Mouse (Mus musculus) lung, postnatal 0 days (tissue): Measurements from ENCODE around the gene Sept5. TPM values are rescaled to one million over a fixed set of nuclear protein-coding genes. Genes with fewer than 3 reads are reported as not detected.

Experiments
- ATAC-seq: fragments of 200-750 bp; cut with Nextera tagmentation; 2 replicates; pipeline ENCODE4 v1.8.0; 2017; ENCODE audit warnings: moderate library complexity
- DNase-seq: peaks from one replicate; pipeline ENCODE4 v3.0.0-alpha.2; 2016; ENCODE audit warnings: low spot score
- H3K27ac ChIP-seq: fragments of 300-500 bp; sonication (generic); 2 replicates; pipeline ENCODE4 v1.5.1; 2014; ENCODE audit warnings: antibody characterized with exemption, mild to moderate bottlenecking, low read length, mixed read lengths
- H3K27me3 ChIP-seq: fragments of 300-500 bp; sonication (generic); replicated peaks from 2 replicates; pipeline ENCODE4 v1.6.1; 2014; ENCODE audit warnings: low read length, mixed read lengths; ENCODE audit not compliant: insufficient read depth
- H3K36me3 ChIP-seq: fragments of 300-500 bp; sonication (generic); 2 replicates; pipeline ENCODE4 v1.6.1; 2014; ENCODE audit warnings: low read length, mixed read lengths; ENCODE audit not compliant: insufficient read depth
- H3K4me1 ChIP-seq: fragments of 300-500 bp; sonication (generic); 2 replicates; pipeline ENCODE4 v1.6.1; 2014; ENCODE audit warnings: antibody characterized with exemption, low read depth, low read length, mixed read lengths; ENCODE audit not compliant: insufficient read depth
- H3K4me2 ChIP-seq: fragments of 300-500 bp; sonication (generic); replicated peaks from 2 replicates; pipeline ENCODE4 v1.6.1; 2014; ENCODE audit warnings: low read depth, mild to moderate bottlenecking, low read length, moderate library complexity, mixed read lengths
- H3K4me3 ChIP-seq: fragments of 300-500 bp; sonication (generic); 2 replicates; pipeline ENCODE4 v1.5.1; 2014; ENCODE audit warnings: low read depth, low read length
- H3K9ac ChIP-seq: fragments of 300-500 bp; sonication (generic); replicated peaks from 2 replicates; pipeline ENCODE4 v1.6.1; 2014; ENCODE audit warnings: low read depth, mild to moderate bottlenecking
- H3K9me3 ChIP-seq: fragments of 300-500 bp; sonication (generic); 2 replicates; pipeline ENCODE4 v1.6.1; 2016; ENCODE audit warnings: low read length, mixed read lengths
- CTCF ChIP-seq: IDR thresholded peaks from 2 replicates; pipeline ENCODE4 v1.5.1; 2016; ENCODE audit warnings: antibody characterized with exemption, mild to moderate bottlenecking
- EP300 ChIP-seq: IDR thresholded peaks from 2 replicates; pipeline ENCODE4 v1.6.1; 2016; ENCODE audit warnings: antibody characterized with exemption, mild to moderate bottlenecking, control low read depth
- WGBS: fragments of 180-500 bp; shearing (Covaris S2); extraction: QIAGEN DNeasy Blood & Tissue Kit; methylation state at CpG from one replicate; pipeline ENCODE4 v1.1.7; 2014; 5-methylcytosine and 5-hydroxymethylcytosine counted together
- polyA plus RNA-seq: library from polyadenylated mRNA; unstranded; fragments of >200 nt; fragmentation: Nextera tagmentation; extraction: Ambion mirVana; gene quantifications from 2 replicates; pipeline ENCODE4 v1.2.1, GENCODE M21; 2015

Sept5 gene
- polyA plus RNA-seq, 1 experiment from 2014 or later = 8.5 TPM

DNA sequence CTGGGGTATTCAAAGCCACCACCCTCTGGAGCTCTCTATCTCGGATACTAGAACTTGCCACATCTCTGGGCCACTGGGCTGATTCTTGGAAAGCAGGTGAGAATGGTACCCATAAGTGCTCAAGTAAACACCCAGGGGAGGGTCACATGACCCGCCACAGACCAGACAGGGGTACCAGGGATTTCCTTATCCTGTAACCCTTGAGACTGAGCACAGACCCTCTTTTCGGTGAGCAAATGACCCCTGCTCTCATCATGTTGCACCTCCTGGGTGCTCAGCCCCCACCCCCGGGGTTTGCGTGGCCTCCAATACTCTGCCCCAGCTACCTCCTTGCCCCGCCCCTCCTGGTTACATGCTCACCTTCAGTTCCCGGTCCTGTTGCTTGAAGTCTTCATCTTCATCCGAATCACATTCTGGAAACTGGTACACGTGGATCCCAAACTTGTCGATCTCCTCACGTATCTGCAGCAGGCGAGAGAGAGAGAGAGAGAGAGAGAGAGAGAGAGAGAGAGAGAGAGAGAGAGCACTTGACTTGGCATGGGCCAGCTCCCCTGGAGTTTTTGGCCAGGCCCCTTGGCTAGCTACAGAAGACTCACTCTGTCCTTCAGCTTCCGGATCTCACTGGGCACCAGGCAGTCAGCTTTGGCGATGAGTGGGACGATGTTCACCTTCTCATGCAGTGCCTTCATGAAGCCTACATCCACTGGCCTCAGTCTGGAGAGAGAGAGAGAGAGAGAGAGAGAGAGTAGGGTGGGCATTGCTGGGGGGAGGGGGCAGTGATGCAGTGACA lies 5.8 kb downstream of the Sept5 start:
- Histone ChIP-seq H3K4me1 (peaks cover 14% of the 10 kb centered on the region), H3K27ac (no peak overlapping the region), H3K4me2 (no peak overlapping the region), H3K27me3 (peaks cover 54% of the 10 kb centered on the region), H3K9ac (no peak overlapping the region), H3K36me3 (no peaks in the 10 kb centered on the region), H3K4me3 (no peak overlapping the region), H3K9me3 (no peaks in the 10 kb centered on the region)
- TF ChIP-seq CTCF (no peak), EP300 (no peak)
- ATAC-seq (no peak), DNase-seq (no peak)
- WGBS = 68% methylated on average over 15 of the region's 15 CpGs

- H3K9ac ChIP-seq = no peak overlapping the region
- no peaks in the 10 kb centered on the region for H3K9me3 ChIP-seq
- H3K27ac ChIP-seq = no peak overlapping the region
- WGBS = 66% methylated on average over 29 of the region's 29 CpGs
- peaks cover 14% of the 10 kb centered on the region for H3K4me1 ChIP-seq
- H3K4me2 ChIP-seq = no peak overlapping the region
- H3K27me3 ChIP-seq = peaks cover 55% of the 10 kb centered on the region
- no peaks in the 10 kb centered on the region for H3K36me3 ChIP-seq
- DNase-seq (no peak), ATAC-seq (no peak)
- TF ChIP-seq EP300 (no peak), CTCF (no peak)
- no peak overlapping the region for H3K4me3 ChIP-seq
These were observed 6.6 kb downstream of the Sept5 start for GRCm38 (mm10) chr16:18622916-18623750.

DNA sequence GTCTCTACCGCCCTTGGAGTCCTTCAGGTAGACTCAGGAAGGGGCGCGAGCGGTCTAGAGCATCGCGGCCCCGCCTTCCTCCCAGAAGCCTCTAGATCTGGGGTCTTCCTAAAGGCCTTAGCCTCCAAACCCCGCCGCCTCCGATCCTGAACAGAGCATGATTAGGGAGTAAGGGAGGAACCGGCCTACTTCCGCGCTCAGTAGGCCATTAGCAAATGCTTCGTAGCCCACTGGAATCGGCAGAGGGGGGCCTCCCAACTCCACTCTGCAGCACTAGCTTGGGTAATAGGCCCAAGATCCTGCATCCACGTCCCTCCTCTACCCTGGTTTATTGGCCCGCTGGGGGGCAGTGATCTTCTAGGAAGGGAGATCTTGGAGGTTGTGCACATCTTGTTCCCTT lies 7.7 kb downstream of the Sept5 start, which contains the start of gene Gp1bb:
TSS of gene Gp1bb (minus strand) at position 385 of the 400 bp plus-strand sequence.
- no peak; the same call in 1 of the 2 replicates for TF ChIP-seq CTCF
- no peak for TF ChIP-seq EP300
- peaks cover 51% of the 10 kb centered on the region for H3K27me3 ChIP-seq
- no peak within 1 kb of the TSS for H3K9ac ChIP-seq
- H3K36me3 ChIP-seq = no peaks in the 10 kb centered on the region
- 25% methylated on average over 16 of the region's 17 CpGs for WGBS
- H3K4me3 ChIP-seq = peak within 1 kb of the TSS; percentile 41; the same call in 1 of the 2 replicates
- no peak for DNase-seq
- H3K4me1 ChIP-seq = peaks cover 16% of the 10 kb centered on the region
- no peak within 1 kb of the TSS for H3K27ac ChIP-seq
- H3K9me3 ChIP-seq = no peaks in the 10 kb centered on the region
- peak within 1 kb of the TSS; percentile 75 for H3K4me2 ChIP-seq
- ATAC-seq = no peak

- no peak overlapping the region for H3K27ac ChIP-seq
- H3K27me3 ChIP-seq = peaks cover 51% of the 10 kb centered on the region
- DNase-seq = no peak
- ATAC-seq = no peak
- H3K36me3 ChIP-seq = no peaks in the 10 kb centered on the region
- no peak for TF ChIP-seq CTCF
- no peak for TF ChIP-seq EP300
- peak overlapping the region; percentile 75 for H3K4me2 ChIP-seq
- H3K9me3 ChIP-seq = no peaks in the 10 kb centered on the region
- WGBS = 10% methylated on average over 38 of the region's 38 CpGs
- peaks cover 16% of the 10 kb centered on the region for H3K4me1 ChIP-seq
- no peak overlapping the region for H3K9ac ChIP-seq
- H3K4me3 ChIP-seq = peak overlapping the region; percentile 41
These were observed 8.3 kb downstream of the Sept5 start for GRCm38 (mm10) chr16:18621362-18622001.

GRCm38 (mm10) chr16:18620601-18621361 lies 9.0 kb downstream of the Sept5 start:
- WGBS = 3% methylated on average over 73 of the region's 74 CpGs
- Histone ChIP-seq H3K27ac (no peak overlapping the region), H3K27me3 (peaks cover 51% of the 10 kb centered on the region), H3K4me1 (peaks cover 11% of the 10 kb centered on the region), H3K4me3 (peak overlapping the region; percentile 41), H3K4me2 (peak overlapping the region; percentile 75), H3K9me3 (no peaks in the 10 kb centered on the region), H3K36me3 (no peaks in the 10 kb centered on the region), H3K9ac (no peak overlapping the region)
- peak; percentile 11; the same call in 1 of the 2 replicates for ATAC-seq
- DNase-seq = no peak
- TF ChIP-seq CTCF (no peak), EP300 (no peak)
